Mouse (Mus musculus): ENCODE data around the gene Tmem199. TPM values are rescaled to one million over a fixed set of nuclear protein-coding genes. Genes with fewer than 3 reads are reported as not detected.

The Tmem199 gene
- polyA plus RNA-seq, 1 experiment from 2014 or later = 41.7 TPM

GRCm38 (mm10) chr11:78523241-78523955 lies 11.4 kb upstream of the Tmem199 start:
- Histone ChIP-seq H3K4me1 (no peaks in the 10 kb centered on the region), H3K4me2 (no peak overlapping the region), H3K36me3 (peaks cover 93% of the 10 kb centered on the region), H3K9ac (no peak overlapping the region), H3K27me3 (replicated peaks) (no peaks in the 10 kb centered on the region), H3K9me3 (replicated peaks) (no peaks in the 10 kb centered on the region), H3K27ac (no peak overlapping the region), H3K4me3 (no peak overlapping the region)
- WGBS (ENCODE audit: insufficient replicate concordance) = 79% methylated on average over 9 of the region's 9 CpGs
- no peak for ATAC-seq

GRCm38 (mm10) chr11:78522481-78522997 lies 10.6 kb upstream of the Tmem199 start:
- no peak overlapping the region for H3K27ac ChIP-seq
- H3K4me2 ChIP-seq = no peak overlapping the region
- H3K36me3 ChIP-seq = peaks cover 93% of the 10 kb centered on the region
- 86% methylated on average over 1 of the region's 1 CpGs for WGBS (ENCODE audit: insufficient replicate concordance)
- ATAC-seq = no peak
- no peaks in the 10 kb centered on the region for H3K4me1 ChIP-seq
- no peaks in the 10 kb centered on the region for H3K27me3 ChIP-seq (replicated peaks)
- no peaks in the 10 kb centered on the region for H3K9me3 ChIP-seq (replicated peaks)
- no peak overlapping the region for H3K4me3 ChIP-seq
- H3K9ac ChIP-seq = no peak overlapping the region

GRCm38 (mm10) chr11:78521880-78522279 lies 9.9 kb upstream of the Tmem199 start:
- no peak overlapping the region for H3K4me2 ChIP-seq
- no peak overlapping the region for H3K4me3 ChIP-seq
- H3K27me3 ChIP-seq (replicated peaks) = no peaks in the 10 kb centered on the region
- no peak overlapping the region for H3K27ac ChIP-seq
- whole genome bisulfite sequencing (ENCODE audit: insufficient replicate concordance) = 81% methylated on average over 3 of the region's 3 CpGs
- no peaks in the 10 kb centered on the region for H3K4me1 ChIP-seq
- no peak for ATAC-seq
- H3K9ac ChIP-seq = no peak overlapping the region
- H3K9me3 ChIP-seq (replicated peaks) = no peaks in the 10 kb centered on the region
- peaks cover 90% of the 10 kb centered on the region for H3K36me3 ChIP-seq

- WGBS (ENCODE audit: insufficient replicate concordance) = 86% methylated on average over 10 of the region's 10 CpGs
- Histone ChIP-seq H3K9ac (no peak overlapping the region), H3K36me3 (peaks cover 95% of the 10 kb centered on the region), H3K4me2 (no peak overlapping the region), H3K4me3 (no peak overlapping the region), H3K27me3 (replicated peaks) (no peaks in the 10 kb centered on the region), H3K9me3 (replicated peaks) (no peaks in the 10 kb centered on the region), H3K27ac (no peak overlapping the region), H3K4me1 (no peaks in the 10 kb centered on the region)
- no peak for ATAC-seq
Measured at GRCm38 (mm10) chr11:78518931-78519330, 7.0 kb upstream of the Tmem199 start.

- no peak overlapping the region for H3K4me2 ChIP-seq
- no peak overlapping the region for H3K9ac ChIP-seq
- no peak for ATAC-seq
- WGBS (ENCODE audit: insufficient replicate concordance) = 44% methylated on average over 2 of the region's 2 CpGs
- H3K4me3 ChIP-seq = no peak overlapping the region
- H3K9me3 ChIP-seq (replicated peaks) = no peaks in the 10 kb centered on the region
- peaks cover 24% of the 10 kb centered on the region for H3K4me1 ChIP-seq
- H3K36me3 ChIP-seq = peaks cover 67% of the 10 kb centered on the region
- no peak overlapping the region for H3K27ac ChIP-seq
- H3K27me3 ChIP-seq (replicated peaks) = no peaks in the 10 kb centered on the region
Measured at GRCm38 (mm10) chr11:78515549-78516325, 3.8 kb upstream of the Tmem199 start.

GRCm38 (mm10) chr11:78513106-78513790 lies 1.3 kb upstream of the Tmem199 start:
- Histone ChIP-seq H3K27ac (0 out of 2 replicates have a peak overlapping the region, but pooled peaks have one; percentile 84), H3K9me3 (replicated peaks) (no peaks in the 10 kb centered on the region), H3K4me3 (peak overlapping the region; percentile 86), H3K27me3 (replicated peaks) (no peaks in the 10 kb centered on the region), H3K36me3 (peaks cover 62% of the 10 kb centered on the region), H3K9ac (peak overlapping the region; percentile 95), H3K4me1 (peaks cover 25% of the 10 kb centered on the region), H3K4me2 (peak overlapping the region; percentile 92)
- no peak for ATAC-seq
- WGBS (ENCODE audit: insufficient replicate concordance) = 63% methylated on average over 3 of the region's 3 CpGs

- H3K27ac ChIP-seq = no peak overlapping the region
- H3K4me1 ChIP-seq = peaks cover 25% of the 10 kb centered on the region
- no peak overlapping the region for H3K4me3 ChIP-seq
- H3K36me3 ChIP-seq = peaks cover 58% of the 10 kb centered on the region
- no peak overlapping the region for H3K4me2 ChIP-seq
- 73% methylated on average over 5 of the region's 5 CpGs for WGBS (ENCODE audit: insufficient replicate concordance)
- ATAC-seq = no peak
- no peaks in the 10 kb centered on the region for H3K27me3 ChIP-seq (replicated peaks)
- no peak overlapping the region for H3K9ac ChIP-seq
- no peaks in the 10 kb centered on the region for H3K9me3 ChIP-seq (replicated peaks)
Measured at GRCm38 (mm10) chr11:78509148-78509547, 2.8 kb downstream of the Tmem199 start.

GRCm38 (mm10) chr11:78505430-78505829 lies 6.5 kb downstream of the Tmem199 start:
- ATAC-seq = no peak
- H3K36me3 ChIP-seq = peaks cover 53% of the 10 kb centered on the region
- 61% methylated on average over 3 of the region's 3 CpGs for WGBS (ENCODE audit: insufficient replicate concordance)

GRCm38 (mm10) chr11:78502909-78503650 lies 8.9 kb downstream of the Tmem199 start, which contains the start of gene Sebox:
Gene Sebox, plus strand, starts transcription at chr11:78503447.
- no peaks in the 10 kb centered on the region for H3K9me3 ChIP-seq (replicated peaks)
- no peak within 1 kb of the TSS for H3K9ac ChIP-seq
- H3K4me2 ChIP-seq = no peak within 1 kb of the TSS
- H3K4me1 ChIP-seq = peaks cover 2% of the 10 kb centered on the region
- no peak for ATAC-seq
- H3K27me3 ChIP-seq (replicated peaks) = peaks cover 41% of the 10 kb centered on the region
- H3K27ac ChIP-seq = no peak within 1 kb of the TSS
- peaks cover 32% of the 10 kb centered on the region for H3K36me3 ChIP-seq
- WGBS (ENCODE audit: insufficient replicate concordance) = 60% methylated on average over 7 of the region's 7 CpGs
- H3K4me3 ChIP-seq = no peak within 1 kb of the TSS

More at GRCm38 (mm10) chr11:78505430-78505829, 6.5 kb downstream of the Tmem199 start:
- Histone ChIP-seq H3K9me3 (replicated peaks) (no peaks in the 10 kb centered on the region), H3K9ac (no peak overlapping the region), H3K27ac (no peak overlapping the region), H3K4me2 (no peak overlapping the region), H3K27me3 (replicated peaks) (peaks cover 17% of the 10 kb centered on the region), H3K4me3 (no peak overlapping the region), H3K4me1 (no peaks in the 10 kb centered on the region)

- Histone ChIP-seq H3K4me3 (no peak overlapping the region), H3K27me3 (replicated peaks) (peaks cover 56% of the 10 kb centered on the region), H3K36me3 (peaks cover 16% of the 10 kb centered on the region), H3K9me3 (replicated peaks) (no peaks in the 10 kb centered on the region), H3K27ac (no peak overlapping the region), H3K4me1 (peaks cover 17% of the 10 kb centered on the region), H3K9ac (no peak overlapping the region), H3K4me2 (peak overlapping the region; percentile 22; the same call in 1 of the 2 replicates)
- no peak for ATAC-seq
- 64% methylated on average over 20 of the region's 20 CpGs for WGBS (ENCODE audit: insufficient replicate concordance)
Measured at GRCm38 (mm10) chr11:78501529-78501928, 10.4 kb downstream of the Tmem199 start.

GRCm38 (mm10) chr11:78500623-78501202 lies 11.3 kb downstream of the Tmem199 start:
- H3K9ac ChIP-seq = 0 out of 2 replicates have a peak overlapping the region, but pooled peaks have one; percentile 15
- peaks cover 17% of the 10 kb centered on the region for H3K4me1 ChIP-seq
- H3K36me3 ChIP-seq = peaks cover 8% of the 10 kb centered on the region
- H3K4me3 ChIP-seq = peak overlapping the region; percentile 40
- peak overlapping the region; percentile 76 for H3K4me2 ChIP-seq
- peaks cover 64% of the 10 kb centered on the region for H3K27me3 ChIP-seq (replicated peaks)
- WGBS (ENCODE audit: insufficient replicate concordance) = 57% methylated on average over 9 of the region's 9 CpGs
- H3K27ac ChIP-seq = peak overlapping the region; percentile 64; the same call in 1 of the 2 replicates
- H3K9me3 ChIP-seq (replicated peaks) = no peaks in the 10 kb centered on the region
- ATAC-seq = peak; percentile 30

Data from liver, embryonic 12.5 days (tissue).